Mouse (Mus musculus): Measurements from ENCODE around the gene Agpat1.
A peak's percentile ranks its signal among the peaks of the same experiment; 100 is the strongest.

Gene Agpat1

DNA sequence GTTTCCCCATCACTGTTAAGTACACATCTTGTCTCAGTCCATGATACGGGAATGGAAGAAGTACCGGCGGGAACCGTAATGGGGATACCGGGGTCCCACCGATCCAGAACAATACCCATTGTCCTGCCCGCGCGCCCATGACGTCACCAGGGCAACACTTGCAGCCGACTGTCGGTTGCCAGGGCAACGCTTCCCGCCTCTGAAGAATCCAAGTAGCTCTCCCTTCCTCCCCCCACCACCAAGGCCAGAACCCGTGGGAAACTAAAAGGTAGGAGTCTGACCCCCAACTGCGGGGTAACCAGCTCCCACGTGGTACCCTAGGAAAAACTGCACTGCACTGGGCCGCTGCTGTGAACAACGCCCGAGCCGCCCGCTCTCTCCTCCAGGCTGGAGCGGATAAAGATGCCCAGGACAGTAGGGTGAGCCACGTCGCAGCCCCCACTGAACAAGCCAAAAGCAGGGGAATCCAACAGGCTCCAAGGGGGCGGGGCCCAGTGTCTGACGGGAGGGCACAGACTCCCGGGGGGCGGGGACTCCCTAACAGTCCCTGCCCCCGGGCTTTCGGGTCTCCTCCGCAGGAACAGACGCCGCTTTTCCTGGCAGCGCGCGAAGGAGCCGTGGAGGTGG, 17.2 kb upstream of the Agpat1 start:
- peak; percentile 96 for DNase-seq (ENCODE audit: low spot score)

GRCm38 (mm10) chr17:34587423-34587811, 16.6 kb upstream of the Agpat1 start:
- DNase-seq (ENCODE audit: low spot score), result peak; percentile 95

DNA sequence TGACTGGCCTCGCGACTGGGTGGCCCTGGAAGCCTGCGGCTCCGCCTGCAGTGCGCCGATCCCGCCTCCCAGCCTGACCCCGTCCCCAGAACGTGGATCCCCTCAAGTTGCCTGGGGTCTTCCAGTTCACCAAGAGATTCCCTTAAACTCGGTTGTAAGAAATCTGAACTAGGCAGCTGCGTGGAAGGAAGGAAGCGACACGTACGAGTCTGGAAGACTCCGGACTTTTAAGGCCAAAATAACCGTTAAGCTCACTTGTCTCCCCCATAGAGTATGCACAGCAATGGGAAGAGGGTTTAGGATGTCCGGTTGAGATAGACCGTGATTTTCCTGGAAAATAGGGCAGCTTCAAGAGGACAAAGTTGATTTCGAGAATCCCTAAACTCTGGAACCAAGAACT, 16.2 kb upstream of the Agpat1 start:
- DNase-seq (ENCODE audit: low spot score), result no peak

DNA sequence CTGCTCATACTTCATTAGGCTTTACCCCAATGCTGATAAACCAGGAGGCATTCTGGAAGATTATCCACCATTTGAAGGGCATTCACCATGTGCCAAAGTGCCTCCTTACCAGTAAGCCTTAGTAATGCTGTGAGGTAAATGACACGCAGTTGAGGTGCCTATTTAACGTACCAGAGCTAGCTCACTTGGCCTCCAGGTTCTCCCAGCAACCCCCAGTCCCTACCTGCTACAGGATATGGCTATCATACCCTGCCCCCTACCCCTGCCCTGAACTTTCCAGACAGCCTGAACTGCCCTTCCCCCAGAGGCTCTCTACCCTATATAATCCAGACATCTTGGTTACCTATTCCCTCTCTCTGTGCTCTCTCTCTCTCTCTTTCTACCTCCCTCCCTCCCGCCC, 15.3 kb upstream of the Agpat1 start:
- DNase-seq (ENCODE audit: low spot score), result no peak

DNA sequence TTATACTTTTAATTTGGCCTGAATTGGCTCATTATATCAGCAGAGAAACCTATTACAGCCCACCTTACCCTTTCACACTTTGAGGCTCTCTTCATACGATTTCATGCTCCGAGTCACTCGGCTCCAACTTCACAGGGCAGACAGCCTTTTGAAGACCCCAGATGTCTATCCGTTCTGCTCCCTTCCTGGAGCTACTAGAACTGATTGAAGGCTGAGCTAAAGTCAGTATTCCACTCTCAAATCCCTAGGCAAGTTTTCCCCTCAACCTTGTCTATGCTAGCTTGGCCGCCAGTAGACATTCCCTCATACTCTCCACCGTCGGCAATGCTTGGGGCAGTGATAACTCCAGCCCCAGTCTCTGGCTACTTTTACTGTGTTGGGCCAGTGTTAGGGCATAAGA, 14.9 kb upstream of the Agpat1 start:
- no peak for DNase-seq (ENCODE audit: low spot score)

DNA sequence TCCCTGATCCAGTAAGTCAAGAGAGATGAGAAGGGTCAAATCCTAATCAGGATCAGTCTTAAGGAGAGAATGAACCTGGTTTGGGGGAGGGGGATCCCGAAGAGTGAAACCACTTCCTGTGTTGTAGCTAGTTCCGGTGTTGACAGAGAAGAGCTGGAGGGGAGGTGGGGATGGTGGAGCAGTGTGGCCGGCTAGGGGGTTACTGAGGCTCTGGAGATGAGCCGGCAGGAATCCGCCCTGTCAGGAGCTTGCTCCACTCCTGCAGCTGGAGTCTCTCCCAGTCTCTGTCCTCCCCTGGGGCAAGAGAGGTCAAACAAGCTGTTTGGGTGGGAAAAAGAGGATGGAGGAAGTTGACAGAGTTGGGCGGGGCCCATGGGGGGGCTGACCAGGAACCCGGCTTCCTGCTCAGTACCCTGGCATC, 14.4 kb upstream of the Agpat1 start, which contains the start of gene Gpsm3:
Gene Gpsm3 (plus strand): TSS at position 126 of the 421 bp plus-strand sequence.
- DNase-seq (ENCODE audit: low spot score), result peak; percentile 33

- DNase-seq (ENCODE audit: low spot score), result no peak
Observed at GRCm38 (mm10) chr17:34590154-34590987, 13.7 kb upstream of the Agpat1 start.

DNA sequence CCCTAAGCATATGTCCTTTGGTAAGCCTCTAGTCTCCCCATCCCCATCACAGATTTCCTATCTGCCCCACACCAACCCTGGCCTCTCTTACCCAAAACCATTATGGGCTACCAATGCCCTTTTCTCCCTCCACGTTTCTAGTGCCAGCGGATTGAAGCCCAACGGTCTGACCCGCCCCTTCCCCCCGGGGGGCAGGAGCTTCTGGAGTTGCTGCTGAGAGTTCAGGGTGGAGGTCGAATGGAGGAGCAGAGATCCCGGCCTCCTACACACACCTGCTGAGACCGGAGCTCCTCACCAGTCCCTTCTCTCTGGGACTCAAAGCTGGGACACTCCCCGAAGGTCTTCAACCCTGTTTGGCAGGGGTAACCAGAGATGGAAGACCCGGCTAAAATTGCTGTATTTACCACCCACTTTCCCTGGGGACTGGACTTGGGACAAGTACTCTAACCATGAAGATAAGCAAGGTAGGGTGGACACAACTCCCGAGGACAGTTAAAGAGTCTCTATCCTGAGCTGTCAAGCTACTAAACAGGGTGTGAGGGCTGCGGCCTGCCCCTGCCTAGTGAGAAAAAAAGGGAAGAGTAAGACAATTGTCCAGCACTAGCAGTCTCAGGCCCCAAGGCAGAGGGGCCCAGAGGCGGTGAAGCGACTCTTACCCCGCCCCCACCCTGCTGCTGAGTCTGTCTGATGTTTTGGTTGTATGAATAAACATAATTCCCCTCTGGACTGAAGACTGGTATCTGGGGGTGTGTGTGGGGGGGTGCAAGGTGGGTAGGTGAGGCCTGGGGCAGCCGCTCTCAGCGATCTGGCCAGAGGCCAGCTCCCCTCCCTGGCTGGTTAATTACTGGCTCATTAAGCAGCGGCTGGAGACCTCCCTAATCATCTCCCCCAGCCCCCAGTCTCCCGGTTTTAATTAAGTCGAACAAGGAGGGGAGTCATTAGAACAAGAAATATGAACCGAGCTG, 12.8 kb upstream of the Agpat1 start, which contains the start of gene Pbx2:
Gene Pbx2 (plus strand): TSS at position 238 of the 965 bp plus-strand sequence.
- DNase-seq (ENCODE audit: low spot score), result peak; percentile 65

DNA sequence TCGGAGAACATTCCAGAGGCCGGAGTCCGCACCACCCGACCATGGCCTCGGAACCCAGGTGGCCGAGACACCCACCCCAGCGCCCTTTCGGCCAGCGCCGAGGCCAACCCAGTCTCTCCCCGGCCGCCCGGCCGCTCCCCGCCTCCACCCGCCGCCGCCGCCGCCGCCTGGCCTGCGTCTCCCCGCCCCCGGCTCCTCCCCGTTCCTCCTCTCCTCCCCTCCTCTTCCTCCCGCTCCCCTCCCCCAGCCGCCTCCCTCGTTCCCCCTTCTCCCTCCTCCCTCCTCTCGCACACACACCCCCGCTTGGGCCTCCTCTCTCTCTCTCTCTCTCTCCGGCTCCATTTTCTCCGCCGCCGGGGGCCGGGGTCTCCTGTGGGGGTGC, 12.1 kb upstream of the Agpat1 start:
- DNase-seq (ENCODE audit: low spot score), result peak; percentile 88

DNA sequence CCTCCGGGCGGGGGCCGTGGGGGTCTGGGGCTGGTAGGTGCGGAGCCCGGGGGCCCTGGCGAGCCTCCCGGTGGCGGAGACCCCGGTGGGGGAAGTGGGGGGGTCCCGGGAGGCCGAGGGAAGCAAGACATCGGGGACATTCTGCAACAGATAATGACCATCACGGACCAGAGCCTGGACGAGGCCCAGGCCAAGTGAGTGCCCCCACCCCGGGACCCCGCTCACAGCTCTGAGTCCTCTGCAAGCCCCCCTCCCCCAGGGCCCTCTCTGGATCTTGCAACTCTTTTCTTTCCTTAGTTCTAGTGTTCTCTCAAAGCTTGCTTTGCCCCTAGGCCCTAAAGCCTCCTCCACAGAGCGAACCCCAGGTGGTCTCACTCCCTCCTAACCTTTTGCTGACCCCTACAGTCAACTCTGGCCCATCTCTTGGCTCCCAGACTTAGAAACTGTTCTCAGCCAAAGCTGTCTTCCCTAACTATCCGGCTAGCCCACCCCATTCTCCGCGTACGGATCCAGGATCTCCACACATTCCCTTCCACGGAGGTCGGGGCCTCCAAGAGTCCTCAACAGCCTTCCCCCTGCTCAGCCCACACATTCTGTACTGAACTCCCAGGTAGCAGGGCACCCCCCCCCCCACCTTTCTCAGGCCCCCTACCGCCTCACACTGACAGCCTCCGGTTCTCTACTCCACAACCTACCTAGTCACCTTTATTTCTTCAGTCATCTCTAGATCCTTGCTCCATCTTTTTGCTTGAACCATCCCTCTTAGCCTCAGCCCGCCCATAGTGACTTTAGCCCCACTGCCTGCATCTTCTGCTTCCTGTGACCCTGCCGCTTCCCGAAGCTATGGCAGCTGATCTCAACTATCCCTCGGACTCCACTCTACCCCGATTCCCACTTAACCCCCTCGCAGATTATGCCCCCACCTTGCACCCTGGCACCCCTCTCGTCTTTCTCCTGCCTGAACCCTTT, 11.2 kb upstream of the Agpat1 start:
- DNase-seq (ENCODE audit: low spot score), result peak; percentile 75

GRCm38 (mm10) chr17:34593752-34594525, 10.1 kb upstream of the Agpat1 start:
- peak; percentile 53 for DNase-seq (ENCODE audit: low spot score)

DNA sequence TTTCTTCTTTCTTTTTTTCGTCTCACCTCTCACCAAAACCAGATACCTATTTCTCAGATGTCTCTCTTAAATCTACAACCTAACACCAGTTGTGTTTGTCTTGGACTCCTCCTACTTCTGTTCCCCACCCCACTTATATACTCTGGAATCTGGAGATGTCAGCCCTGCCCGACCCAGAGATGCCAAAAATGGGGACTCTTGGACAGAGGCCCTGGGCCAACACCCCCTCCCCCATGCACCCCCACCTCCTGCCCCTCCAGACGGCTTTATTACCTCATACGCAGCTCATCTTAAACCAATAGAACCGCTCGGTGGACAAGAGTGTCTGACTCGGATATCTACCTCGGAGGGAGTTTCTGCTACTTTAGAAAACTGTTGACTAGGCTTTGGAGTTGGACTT, 8.0 kb upstream of the Agpat1 start:
- no peak for DNase-seq (ENCODE audit: low spot score)

DNA sequence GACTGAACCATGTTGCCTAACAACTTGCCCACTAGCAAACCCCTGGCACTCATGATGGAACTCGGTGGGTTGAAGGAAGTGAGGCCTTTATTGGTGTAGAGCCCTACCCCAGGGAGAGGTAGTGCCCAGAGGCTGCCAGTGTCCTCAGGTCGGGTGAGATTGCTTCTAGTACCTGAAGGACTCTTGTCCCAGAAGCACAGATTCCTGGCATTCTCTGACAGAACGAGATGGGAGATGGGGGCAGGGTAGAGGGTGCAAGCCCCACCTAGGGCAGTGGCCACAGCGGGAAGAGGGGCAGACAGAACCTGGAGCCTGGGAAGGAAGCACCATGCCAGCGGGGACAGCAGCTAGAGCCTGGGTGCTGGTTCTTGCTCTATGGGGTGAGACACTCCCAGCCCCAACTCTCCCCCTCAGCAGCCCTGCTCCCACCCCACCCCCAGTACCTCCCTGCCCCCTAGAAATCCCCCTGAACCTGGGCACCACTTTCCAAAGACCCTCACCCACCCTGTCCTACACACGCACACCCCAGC, 6.4 kb upstream of the Agpat1 start, which contains the start of gene Ager:
Gene Ager (plus strand): TSS at position 297 of the 530 bp plus-strand sequence.
- DNase-seq (ENCODE audit: low spot score), result no peak

GRCm38 (mm10) chr17:34599891-34600290, 4.2 kb upstream of the Agpat1 start:
- DNase-seq (ENCODE audit: low spot score), result no peak

GRCm38 (mm10) chr17:34601796-34602195, 2.3 kb upstream of the Agpat1 start:
- no peak for DNase-seq (ENCODE audit: low spot score)

- peak; percentile 100 for DNase-seq (ENCODE audit: low spot score)
Observed at GRCm38 (mm10) chr17:34603375-34604060, 544 bp upstream of the Agpat1 start, which contains the start of gene Rnf5. Gene Rnf5, minus strand, starts transcription at chr17:34603690.

DNA sequence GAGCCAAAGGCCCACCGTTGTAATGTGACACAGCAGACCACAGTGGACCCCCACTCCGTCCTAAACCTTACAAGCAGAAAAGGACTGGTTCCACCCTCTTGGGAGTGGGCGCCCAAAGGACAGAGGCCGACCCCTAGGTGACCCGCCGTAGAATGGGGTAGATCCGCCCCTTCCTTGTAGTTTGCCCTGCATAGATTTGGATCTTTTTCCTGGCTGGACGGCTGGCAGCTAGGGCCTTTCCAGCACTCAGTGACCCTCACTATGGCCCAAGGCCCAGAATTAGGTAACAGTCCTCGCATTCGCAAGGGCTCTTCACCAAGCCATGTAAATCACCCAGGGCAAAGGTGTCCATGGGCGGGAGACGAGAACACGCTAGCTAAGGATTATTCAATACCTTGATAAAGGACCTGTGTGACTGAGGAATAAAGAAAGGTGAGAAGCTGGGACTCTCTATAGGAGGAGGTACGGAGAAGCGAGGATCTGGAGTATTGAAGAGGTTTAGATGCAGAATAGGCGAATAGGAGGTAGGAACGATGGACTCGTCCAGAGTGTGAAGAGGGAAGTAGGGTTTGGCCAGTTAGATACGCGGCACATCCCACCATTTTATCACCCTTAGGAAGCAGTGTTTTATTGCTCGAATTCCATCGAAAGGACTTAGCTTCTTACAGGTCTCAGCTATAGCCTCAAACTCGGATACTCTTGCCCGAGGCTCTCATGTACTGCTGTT, 612 bp downstream of the Agpat1 start:
- no peak for DNase-seq (ENCODE audit: low spot score)

DNA sequence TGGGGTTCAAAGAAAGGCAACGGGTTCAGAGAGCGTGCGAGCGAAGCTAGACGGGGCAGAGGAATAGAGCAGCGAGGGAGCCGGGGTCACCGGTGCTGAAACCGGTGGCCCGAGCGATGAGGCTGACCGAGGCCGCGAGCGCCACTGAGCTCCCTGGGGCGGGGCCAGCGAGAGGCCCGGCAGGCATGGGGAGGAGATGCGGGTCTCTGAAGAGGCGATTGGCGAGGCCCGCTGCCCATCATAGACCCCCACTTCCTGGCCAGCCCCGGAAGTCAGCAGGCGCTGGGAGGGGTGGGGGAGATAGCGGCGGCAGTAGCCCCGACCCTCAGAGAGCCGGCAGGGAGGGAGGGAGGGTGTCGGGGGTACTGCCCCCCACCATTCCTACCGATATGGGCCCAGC, 1.5 kb downstream of the Agpat1 start:
- DNase-seq (ENCODE audit: low spot score), result peak; percentile 95
